Mouse (Mus musculus) liver, embryonic 16.5 days (tissue): ENCODE data around the gene Cd59b. TPM values are rescaled to one million over a fixed set of nuclear protein-coding genes. Genes with fewer than 3 reads are reported as not detected.

Experiments
- ATAC-seq: fragments of 200-750 bp; cut with Nextera tagmentation; 2 replicates; pipeline ENCODE4 v1.8.0; 2017; ENCODE audit warnings: low read depth, mild to moderate bottlenecking, moderate number of reproducible peaks, moderate library complexity
- H3K27ac ChIP-seq: fragments of 300-500 bp; sonication (generic); 2 replicates; pipeline ENCODE4 v1.5.1; 2014; ENCODE audit warnings: mild to moderate bottlenecking, low read length
- H3K27me3 ChIP-seq: fragments of 300-500 bp; sonication (generic); 2 replicates; pipeline ENCODE4 v1.6.1; 2014; ENCODE audit warnings: low read depth, low read length, mixed read lengths; ENCODE audit not compliant: control insufficient read depth, insufficient read depth
- H3K36me3 ChIP-seq: fragments of 300-500 bp; sonication (generic); 2 replicates; pipeline ENCODE4 v1.6.1; 2014; ENCODE audit warnings: mild to moderate bottlenecking; ENCODE audit not compliant: control insufficient read depth, insufficient read depth
- H3K4me1 ChIP-seq: fragments of 300-500 bp; sonication (generic); 2 replicates; pipeline ENCODE4 v1.6.1; 2014; ENCODE audit warnings: low read depth, low read length, mixed read lengths; ENCODE audit not compliant: control insufficient read depth
- H3K4me2 ChIP-seq: fragments of 300-500 bp; sonication (generic); 2 replicates; pipeline ENCODE4 v1.6.1; 2014; ENCODE audit warnings: low read depth, low read length, mixed read lengths
- H3K4me3 ChIP-seq: fragments of 300-500 bp; sonication (generic); 2 replicates; pipeline ENCODE4 v1.5.1; 2014; ENCODE audit warnings: low read depth, mild to moderate bottlenecking, low read length
- H3K9ac ChIP-seq: fragments of 300-500 bp; sonication (generic); 2 replicates; pipeline ENCODE4 v1.6.1; 2014; ENCODE audit warnings: low read depth, low read length
- H3K9me3 ChIP-seq: fragments of 300-500 bp; sonication (generic); replicated peaks from 2 replicates; pipeline ENCODE4 v1.6.1; 2016; ENCODE audit warnings: low read length; ENCODE audit not compliant: control insufficient read depth
- WGBS: fragments of 180-500 bp; shearing (Covaris S2); extraction: QIAGEN DNeasy Blood & Tissue Kit; methylation state at CpG from one replicate; pipeline ENCODE4 v1.1.7; 2014; ENCODE audit not compliant: insufficient replicate concordance; 5-methylcytosine and 5-hydroxymethylcytosine counted together
- polyA plus RNA-seq: library from polyadenylated mRNA; unstranded; fragments of >200 nt; fragmentation: Nextera tagmentation; extraction: Ambion mirVana; gene quantifications from 2 replicates; pipeline ENCODE4 v1.2.1, GENCODE M21; 2015

The Cd59b gene
- polyA plus RNA-seq, 1 experiment from 2014 or later: 9.7 TPM

DNA sequence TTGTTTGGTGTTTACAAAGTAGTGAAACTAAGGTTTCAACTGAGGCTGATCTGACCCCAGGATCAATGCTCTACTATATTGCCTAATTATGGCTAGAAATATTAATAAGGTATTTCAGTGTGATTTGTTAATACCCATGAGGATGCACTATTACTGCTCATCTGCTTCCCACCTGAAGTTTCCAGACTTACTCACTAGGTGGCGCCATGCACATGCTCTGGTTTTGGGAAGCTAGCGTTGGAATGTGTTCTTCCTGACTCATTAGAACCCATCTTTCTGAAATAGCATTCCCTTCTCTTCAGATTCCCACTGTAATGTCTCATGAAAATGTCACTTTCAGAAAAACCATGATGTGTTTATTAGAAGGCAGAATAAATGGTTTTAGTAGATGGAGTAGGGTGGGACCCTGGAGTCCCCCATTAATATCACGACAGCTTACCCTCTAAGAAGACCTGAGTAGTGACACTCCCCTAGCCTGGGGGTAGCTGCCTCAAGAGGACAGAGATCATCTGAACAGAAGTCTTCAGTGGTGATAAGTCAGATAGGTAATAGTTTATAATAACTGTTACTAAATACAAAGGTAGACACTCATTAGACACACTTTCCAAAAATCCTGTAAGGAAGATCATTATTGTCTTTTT, 34.7 kb upstream of the Cd59b start:
- no peak overlapping the region for H3K4me2 ChIP-seq
- H3K9ac ChIP-seq: no peak overlapping the region
- no peaks in the 10 kb centered on the region for H3K27me3 ChIP-seq
- no peaks in the 10 kb centered on the region for H3K9me3 ChIP-seq
- no peak overlapping the region for H3K27ac ChIP-seq
- ATAC-seq: peak; percentile 49; the same call in 1 of the 2 replicates
- peaks cover 9% of the 10 kb centered on the region for H3K4me1 ChIP-seq
- WGBS: 33% methylated on average over 3 of the region's 3 CpGs
- H3K4me3 ChIP-seq: no peak overlapping the region
- H3K36me3 ChIP-seq: peaks cover 48% of the 10 kb centered on the region

DNA sequence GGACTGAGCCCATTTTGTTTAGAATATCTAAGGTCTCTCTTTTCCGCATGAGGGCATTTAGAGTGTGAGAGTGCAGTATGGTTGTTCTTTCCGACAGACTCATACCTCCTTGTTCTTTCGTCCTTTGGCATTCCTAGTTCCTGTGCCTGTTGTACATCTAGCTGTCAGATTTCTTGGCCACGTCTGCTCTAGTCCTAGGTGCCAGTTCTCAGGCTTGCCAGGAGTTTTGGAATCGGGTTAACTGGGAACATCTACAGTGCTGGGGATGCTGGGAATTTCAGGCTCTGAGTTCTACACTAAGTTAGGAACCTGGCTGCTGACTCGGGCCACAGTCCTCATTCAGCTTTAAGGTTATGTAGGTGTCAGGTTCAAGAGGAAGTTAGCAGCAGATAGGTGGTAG, 34.1 kb upstream of the Cd59b start:
- Histone ChIP-seq H3K4me2 (no peak overlapping the region), H3K36me3 (peaks cover 51% of the 10 kb centered on the region), H3K9me3 (no peaks in the 10 kb centered on the region), H3K27me3 (no peaks in the 10 kb centered on the region), H3K27ac (no peak overlapping the region), H3K4me1 (peaks cover 7% of the 10 kb centered on the region), H3K4me3 (no peak overlapping the region), H3K9ac (no peak overlapping the region)
- ATAC-seq: no peak
- 86% methylated on average over 6 of the region's 6 CpGs for WGBS

GRCm38 (mm10) chr2:104036316-104036715, 33.3 kb upstream of the Cd59b start:
- no peak for ATAC-seq
- H3K9ac ChIP-seq: no peak overlapping the region
- H3K36me3 ChIP-seq: peaks cover 47% of the 10 kb centered on the region
- no peak overlapping the region for H3K4me2 ChIP-seq
- H3K4me1 ChIP-seq: peaks cover 6% of the 10 kb centered on the region
- H3K4me3 ChIP-seq: no peak overlapping the region
- no peaks in the 10 kb centered on the region for H3K9me3 ChIP-seq
- no peak overlapping the region for H3K27ac ChIP-seq
- no peaks in the 10 kb centered on the region for H3K27me3 ChIP-seq
- 71% methylated on average over 3 of the region's 3 CpGs for WGBS

DNA sequence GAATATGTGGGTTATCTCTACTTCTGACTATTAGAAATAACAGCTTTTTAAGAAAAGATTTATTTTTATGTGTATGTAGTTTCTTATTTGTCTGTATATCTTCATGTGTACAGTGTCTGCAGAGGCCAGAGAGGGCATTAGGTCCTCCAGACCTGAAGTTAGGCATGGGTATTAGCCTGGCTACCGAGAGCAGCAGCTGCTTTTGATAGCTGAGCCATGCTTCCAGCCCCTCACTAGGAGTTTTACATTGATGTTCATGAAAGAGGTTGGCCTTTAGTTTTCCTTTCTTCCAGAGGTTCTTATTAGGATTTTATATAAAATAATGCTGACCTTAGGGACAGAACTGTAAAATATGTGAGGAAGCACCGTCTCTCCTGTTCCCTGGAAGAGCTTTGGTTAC, 31.4 kb upstream of the Cd59b start:
- peaks cover 44% of the 10 kb centered on the region for H3K36me3 ChIP-seq
- no peak overlapping the region for H3K4me2 ChIP-seq
- H3K4me3 ChIP-seq: no peak overlapping the region
- no peaks in the 10 kb centered on the region for H3K27me3 ChIP-seq
- no peak overlapping the region for H3K9ac ChIP-seq
- no peaks in the 10 kb centered on the region for H3K9me3 ChIP-seq
- H3K27ac ChIP-seq: no peak overlapping the region
- no peak for ATAC-seq
- peaks cover 9% of the 10 kb centered on the region for H3K4me1 ChIP-seq
- 86% methylated on average over 2 of the region's 2 CpGs for WGBS

- Histone ChIP-seq H3K4me3 (no peak overlapping the region), H3K27me3 (no peaks in the 10 kb centered on the region), H3K9ac (no peak overlapping the region), H3K4me2 (no peak overlapping the region), H3K9me3 (no peaks in the 10 kb centered on the region), H3K4me1 (peaks cover 17% of the 10 kb centered on the region), H3K27ac (0 out of 2 replicates have a peak overlapping the region, but pooled peaks have one; percentile 14), H3K36me3 (peaks cover 35% of the 10 kb centered on the region)
- ATAC-seq: no peak
- 68% methylated on average over 5 of the region's 5 CpGs for WGBS
Measured at GRCm38 (mm10) chr2:104041632-104042031, 28.0 kb upstream of the Cd59b start.

DNA sequence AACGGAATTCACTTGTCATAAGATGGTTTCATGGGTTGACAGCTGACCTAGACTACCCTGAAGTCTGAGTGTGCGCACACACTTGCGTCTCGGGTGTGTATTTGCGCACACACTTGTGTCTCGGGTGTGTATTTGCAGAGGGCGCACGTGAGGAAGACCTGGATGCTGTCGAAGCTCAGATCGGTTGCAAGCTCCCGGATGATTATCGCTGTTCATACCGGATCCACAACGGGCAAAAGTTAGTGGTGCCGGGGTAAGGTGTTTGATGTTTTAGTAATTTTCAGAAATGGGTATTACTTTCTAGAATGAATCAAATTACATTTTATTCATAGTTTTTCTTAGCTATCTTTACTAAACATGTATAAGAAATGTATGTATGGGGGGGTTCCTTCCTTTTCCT, 26.9 kb upstream of the Cd59b start:
- Histone ChIP-seq H3K4me1 (peaks cover 17% of the 10 kb centered on the region), H3K9ac (no peak overlapping the region), H3K36me3 (peaks cover 27% of the 10 kb centered on the region), H3K27ac (no peak overlapping the region), H3K4me2 (no peak overlapping the region), H3K9me3 (no peaks in the 10 kb centered on the region), H3K4me3 (no peak overlapping the region), H3K27me3 (no peaks in the 10 kb centered on the region)
- WGBS: 90% methylated on average over 15 of the region's 15 CpGs
- ATAC-seq: no peak

DNA sequence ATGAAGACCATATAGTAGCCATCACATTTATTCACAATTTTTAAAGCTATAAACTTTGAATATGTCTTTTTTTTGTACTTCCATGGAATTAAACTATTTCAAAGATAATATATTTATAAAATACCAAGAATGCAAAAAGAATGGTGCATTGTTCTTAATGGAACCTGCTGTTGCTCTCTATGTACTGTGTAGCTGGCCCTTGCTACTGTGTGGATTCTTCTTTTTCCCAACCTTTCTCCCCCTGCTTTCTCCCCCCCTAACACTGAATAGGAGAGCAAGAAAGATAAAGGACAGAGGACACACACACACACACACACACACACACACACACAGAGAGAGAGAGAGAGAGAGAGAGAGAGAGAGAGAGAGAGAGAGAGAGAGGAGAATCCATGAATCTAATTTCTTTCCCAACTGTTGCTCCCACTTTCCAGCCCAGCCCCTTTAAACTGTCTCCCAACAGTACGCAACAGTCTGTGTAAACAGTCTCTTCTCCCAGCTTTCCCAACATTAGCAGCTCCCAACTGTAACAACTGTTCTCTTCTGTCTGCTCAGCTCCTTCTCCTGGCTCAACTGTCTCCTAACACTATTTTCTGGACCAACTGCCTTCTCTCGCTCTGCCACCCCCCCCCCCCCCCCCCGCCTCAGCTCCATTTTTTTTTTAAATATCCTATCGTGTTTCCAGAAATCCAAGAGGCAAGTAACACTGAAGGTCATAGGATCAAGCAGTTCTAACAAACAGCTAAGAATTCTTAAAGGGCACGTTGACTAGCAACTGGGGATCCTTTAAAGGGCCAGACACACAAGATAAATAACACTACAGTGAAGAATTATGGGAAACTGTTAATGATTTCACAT, 25.8 kb upstream of the Cd59b start:
- no peak; the same call in 1 of the 2 replicates for ATAC-seq
- Histone ChIP-seq H3K4me1 (peaks cover 17% of the 10 kb centered on the region), H3K4me3 (no peak overlapping the region), H3K9me3 (no peaks in the 10 kb centered on the region), H3K27me3 (no peaks in the 10 kb centered on the region), H3K9ac (no peak overlapping the region), H3K27ac (peak overlapping the region; percentile 63; the same call in 1 of the 2 replicates), H3K4me2 (no peak overlapping the region), H3K36me3 (peaks cover 33% of the 10 kb centered on the region)
- 69% methylated on average over 5 of the region's 5 CpGs for WGBS

DNA sequence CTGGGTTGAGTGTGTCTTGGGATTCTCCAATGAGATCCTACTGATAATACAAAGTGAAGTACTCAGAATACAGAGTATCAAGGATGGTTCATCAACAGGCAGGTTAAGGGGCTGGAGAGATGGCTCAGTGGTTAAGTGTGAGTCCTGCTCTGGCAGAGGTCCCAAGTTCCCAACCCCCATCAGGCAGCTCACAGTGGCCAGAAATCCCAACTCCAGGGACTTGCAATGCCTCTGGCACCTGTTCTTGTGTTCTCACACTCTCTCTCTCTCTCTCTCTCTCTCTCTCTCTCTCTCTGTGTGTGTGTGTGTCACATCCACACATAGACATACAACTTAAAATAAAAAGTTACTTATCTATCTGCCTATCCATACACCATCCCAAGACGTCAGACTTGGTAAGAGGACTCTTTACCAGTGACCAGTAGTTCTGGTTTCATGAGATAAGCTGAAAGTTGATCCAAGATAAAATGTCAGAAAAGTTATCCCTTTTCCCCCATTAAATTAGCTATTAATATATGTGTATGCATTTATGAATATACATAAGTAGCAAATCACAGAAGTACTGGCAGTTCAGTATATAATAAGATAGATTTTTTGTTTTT, 25.1 kb upstream of the Cd59b start:
- peaks cover 17% of the 10 kb centered on the region for H3K4me1 ChIP-seq
- H3K27ac ChIP-seq: peak overlapping the region; percentile 63
- H3K9me3 ChIP-seq: no peaks in the 10 kb centered on the region
- 29% methylated on average over 1 of the region's 1 CpGs for WGBS
- no peak overlapping the region for H3K4me3 ChIP-seq
- H3K9ac ChIP-seq: no peak overlapping the region
- ATAC-seq: peak; percentile 54
- H3K4me2 ChIP-seq: no peak overlapping the region
- peaks cover 30% of the 10 kb centered on the region for H3K36me3 ChIP-seq
- no peaks in the 10 kb centered on the region for H3K27me3 ChIP-seq

GRCm38 (mm10) chr2:104058381-104058780, 11.3 kb upstream of the Cd59b start:
- 78% methylated on average over 1 of the region's 1 CpGs for WGBS
- Histone ChIP-seq H3K4me3 (no peak overlapping the region), H3K36me3 (peaks cover 47% of the 10 kb centered on the region), H3K9me3 (no peaks in the 10 kb centered on the region), H3K27ac (no peak overlapping the region), H3K4me1 (no peaks in the 10 kb centered on the region), H3K4me2 (no peak overlapping the region), H3K9ac (no peak overlapping the region), H3K27me3 (no peaks in the 10 kb centered on the region)
- ATAC-seq: no peak
